Mouse (Mus musculus) left cerebral cortex, postnatal 10 days (tissue): ENCODE measurements around the gene Cass4. TPM values are rescaled to one million over a fixed set of nuclear protein-coding genes. Genes with fewer than 3 reads are reported as not detected.

Experiments used
- DNase-seq, 2 experiments: peaks; one replicate each; pipeline ENCODE4 v3.0.0; 2021 to 2022; ENCODE audit warnings: low spot score in 2 of 2, mixed read lengths in 1 of 2; ENCODE audit errors: extremely low spot score in 1 of 2
- intact Hi-C: fragments of 180-260 bp; cut with DNase I; formaldehyde crosslinking; loops from one replicate; pipeline ENCODE4 v1.15.1; 2025
- total RNA-seq, 2 experiments: library from RNA; stranded (reverse); gene quantifications; 2 replicates each; pipeline ENCODE4 v1.2.3; 2021

Gene Cass4
- total RNA-seq, 2 experiments from 2014 or later, result 0.47 to 0.59 TPM

GRCm38 (mm10) chr2:172416876-172417275 lies 23.3 kb downstream of the Cass4 start:
- intact Hi-C loops, result no loop called here
- no peak for DNase-seq

GRCm38 (mm10) chr2:172418208-172418607 lies 24.6 kb downstream of the Cass4 start:
- intact Hi-C loops, result no loop called here
- no peak for DNase-seq

GRCm38 (mm10) chr2:172430609-172431008 lies 37.0 kb downstream of the Cass4 start:
- DNase-seq, result peak in 1 of 2 experiments; percentile 53
- intact Hi-C loops, result no loop called here

GRCm38 (mm10) chr2:172433746-172434145 lies 40.2 kb downstream of the Cass4 start:
- DNase-seq, result no peak
- intact Hi-C loops, result no loop called here

- DNase-seq, result no peak
- intact Hi-C loops, result no loop called here
Observed at GRCm38 (mm10) chr2:172437371-172437952, 43.9 kb downstream of the Cass4 start.

GRCm38 (mm10) chr2:172439843-172440639 lies 46.4 kb downstream of the Cass4 start, which contains the start of gene Rtf2:
Gene Rtf2, plus strand, starts transcription at chr2:172440556.
- DNase-seq, result peak; percentile 99 to 100
- intact Hi-C loops, result loop anchor here (2.0 to 5.0 kb wide), 2 partner anchors 69 to 213 kb away; partner anchors contain the start of genes Aurka and Cstf1

GRCm38 (mm10) chr2:172440640-172441005 lies 47.0 kb downstream of the Cass4 start:
- no peak for DNase-seq
- intact Hi-C loops, result loop anchor here (5.0 kb wide), 1 partner anchor 213 kb away; no protein-coding TSS in a partner anchor

- DNase-seq, result no peak
- intact Hi-C loops, result loop anchor here (5.0 kb wide), 1 partner anchor 214 kb away; no protein-coding TSS in a partner anchor
Observed at GRCm38 (mm10) chr2:172441176-172441575, 47.6 kb downstream of the Cass4 start.

GRCm38 (mm10) chr2:172445617-172446016 lies 52.0 kb downstream of the Cass4 start:
- intact Hi-C loops, result no loop called here
- no peak for DNase-seq

GRCm38 (mm10) chr2:172447317-172447716 lies 53.7 kb downstream of the Cass4 start:
- no peak for DNase-seq
- intact Hi-C loops, result no loop called here

GRCm38 (mm10) chr2:172448329-172448728 lies 54.7 kb downstream of the Cass4 start:
- intact Hi-C loops, result no loop called here

GRCm38 (mm10) chr2:172450640-172451039 lies 57.0 kb downstream of the Cass4 start:
- DNase-seq, result no peak
- intact Hi-C loops, result no loop called here

More at GRCm38 (mm10) chr2:172448329-172448728, 54.7 kb downstream of the Cass4 start:
- no peak for DNase-seq

- intact Hi-C loops, result no loop called here
- no peak for DNase-seq
Observed at GRCm38 (mm10) chr2:172452031-172452430, 58.4 kb downstream of the Cass4 start.

GRCm38 (mm10) chr2:172452458-172452857 lies 58.9 kb downstream of the Cass4 start:
- DNase-seq, result no peak
- intact Hi-C loops, result no loop called here

GRCm38 (mm10) chr2:172458496-172458895 lies 64.9 kb downstream of the Cass4 start, which contains the start of gene Gcnt7:
Gene Gcnt7, minus strand, starts transcription at chr2:172458596.
- intact Hi-C loops, result no loop called here
- DNase-seq, result no peak

- intact Hi-C loops, result no loop called here
- no peak for DNase-seq
Observed at GRCm38 (mm10) chr2:172460647-172461046, 67.1 kb downstream of the Cass4 start.

- DNase-seq, result no peak
- intact Hi-C loops, result no loop called here
Observed at GRCm38 (mm10) chr2:172462813-172463212, 69.2 kb downstream of the Cass4 start.

- DNase-seq, result no peak
- intact Hi-C loops, result no loop called here
Observed at GRCm38 (mm10) chr2:172466427-172467132, 73.0 kb downstream of the Cass4 start.

GRCm38 (mm10) chr2:172467206-172467605 lies 73.6 kb downstream of the Cass4 start:
- DNase-seq, result no peak

More at GRCm38 (mm10) chr2:172467206-172467605, 73.6 kb downstream of the Cass4 start:
- intact Hi-C loops, result no loop called here
